Mouse (Mus musculus): ENCODE measurements around the gene Morn5. TPM values are rescaled to one million over a fixed set of nuclear protein-coding genes. Genes with fewer than 3 reads are reported as not detected.

Gene Morn5
- polyA plus RNA-seq, 1 experiment from 2014 or later, result 0.36 TPM

DNA sequence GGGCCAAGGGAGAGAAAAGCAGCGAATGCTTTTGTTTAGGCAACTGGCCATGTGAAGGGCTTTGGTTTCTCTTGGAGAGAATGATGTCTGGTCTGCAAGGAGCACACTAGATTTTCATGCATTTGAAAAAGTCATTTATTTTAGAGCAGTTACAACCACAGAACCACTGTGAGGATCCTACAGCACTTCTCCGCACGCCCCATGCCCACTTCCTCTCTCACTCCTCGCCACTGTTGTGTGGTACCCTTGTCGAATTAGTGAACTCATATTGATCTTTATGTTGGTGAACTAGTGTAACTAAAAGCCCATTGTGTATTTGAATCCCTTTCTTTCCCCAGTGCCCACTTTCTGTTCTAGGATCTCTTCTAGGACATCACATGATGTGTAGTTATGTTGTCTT is 26.0 kb downstream of the Morn5 start:
- Histone ChIP-seq H3K9ac (no peak overlapping the region), H3K9me3 (no peaks in the 10 kb centered on the region), H3K27me3 (no peaks in the 10 kb centered on the region), H3K4me2 (replicated peaks) (no peak overlapping the region), H3K36me3 (no peaks in the 10 kb centered on the region), H3K27ac (no peak overlapping the region), H3K4me3 (no peak overlapping the region), H3K4me1 (peaks cover 27% of the 10 kb centered on the region)
- WGBS, result 84% methylated on average over 5 of the region's 5 CpGs
- ATAC-seq (ENCODE audit: low FRiP score, low read depth), result no peak

DNA sequence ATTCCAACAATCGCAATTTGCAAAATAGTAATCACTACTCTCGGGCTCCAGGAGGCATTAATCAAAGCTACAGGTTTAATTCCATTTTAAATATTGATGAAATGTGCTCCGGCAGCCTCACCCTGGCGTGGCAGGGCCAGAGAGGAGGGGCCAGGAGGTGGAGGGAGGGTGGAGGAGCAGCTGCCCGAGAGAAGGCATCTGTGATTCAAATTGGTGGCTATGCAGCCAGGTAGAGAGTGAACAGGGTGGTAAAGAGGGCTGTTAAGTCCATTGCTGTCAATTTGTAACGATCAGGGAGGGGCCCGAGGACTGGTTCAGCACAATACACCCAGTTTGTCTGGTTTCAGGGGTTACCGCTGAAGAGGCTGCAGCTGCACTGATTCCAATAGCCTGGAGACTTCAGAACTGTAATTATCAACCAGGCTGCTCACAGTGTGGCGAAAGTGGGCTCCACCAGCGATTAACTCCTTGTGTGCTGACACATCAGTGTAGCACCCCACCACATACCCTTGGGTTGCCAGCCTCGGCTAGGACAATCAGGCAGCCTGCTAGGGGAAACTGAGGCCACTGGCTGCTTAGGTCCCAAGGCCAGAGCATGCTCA is 28.0 kb downstream of the Morn5 start:
- Histone ChIP-seq H3K9ac (peak overlapping the region; percentile 25; the same call in 1 of the 2 replicates), H3K27ac (no peak overlapping the region), H3K4me3 (no peak overlapping the region), H3K4me2 (replicated peaks) (peak overlapping the region; percentile 49), H3K36me3 (no peaks in the 10 kb centered on the region), H3K4me1 (peaks cover 37% of the 10 kb centered on the region), H3K9me3 (no peaks in the 10 kb centered on the region), H3K27me3 (no peaks in the 10 kb centered on the region)
- WGBS, result 12% methylated on average over 11 of the region's 11 CpGs
- ATAC-seq (ENCODE audit: low FRiP score, low read depth), result no peak

DNA sequence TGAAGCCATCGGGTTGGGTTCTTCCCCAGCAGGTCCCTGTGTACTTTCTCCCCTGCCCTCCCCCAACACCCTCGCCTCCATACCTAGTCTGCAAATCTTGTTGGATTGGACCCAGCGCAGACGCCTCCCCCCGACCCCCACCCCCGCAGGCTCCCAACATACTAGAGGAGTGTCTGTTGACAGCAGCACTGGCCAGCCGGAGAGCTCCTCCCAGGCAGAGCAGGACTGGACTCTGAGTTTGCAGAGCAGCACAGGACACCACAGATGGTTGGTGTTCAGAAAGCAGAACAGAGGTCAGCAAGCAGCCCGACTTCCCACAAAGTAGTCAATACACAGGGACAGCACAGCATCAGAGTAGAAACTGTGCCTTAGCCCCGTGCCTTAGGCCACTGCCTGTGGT is 32.2 kb downstream of the Morn5 start:
- H3K27me3 ChIP-seq, result peaks cover 13% of the 10 kb centered on the region
- no peak overlapping the region for H3K4me3 ChIP-seq
- H3K27ac ChIP-seq, result no peak overlapping the region
- peaks cover 37% of the 10 kb centered on the region for H3K4me1 ChIP-seq
- no peaks in the 10 kb centered on the region for H3K36me3 ChIP-seq
- ATAC-seq (ENCODE audit: low FRiP score, low read depth), result peak; percentile 64
- H3K9ac ChIP-seq, result no peak overlapping the region
- 22% methylated on average over 9 of the region's 9 CpGs for WGBS
- H3K9me3 ChIP-seq, result no peaks in the 10 kb centered on the region
- H3K4me2 ChIP-seq (replicated peaks), result no peak overlapping the region

DNA sequence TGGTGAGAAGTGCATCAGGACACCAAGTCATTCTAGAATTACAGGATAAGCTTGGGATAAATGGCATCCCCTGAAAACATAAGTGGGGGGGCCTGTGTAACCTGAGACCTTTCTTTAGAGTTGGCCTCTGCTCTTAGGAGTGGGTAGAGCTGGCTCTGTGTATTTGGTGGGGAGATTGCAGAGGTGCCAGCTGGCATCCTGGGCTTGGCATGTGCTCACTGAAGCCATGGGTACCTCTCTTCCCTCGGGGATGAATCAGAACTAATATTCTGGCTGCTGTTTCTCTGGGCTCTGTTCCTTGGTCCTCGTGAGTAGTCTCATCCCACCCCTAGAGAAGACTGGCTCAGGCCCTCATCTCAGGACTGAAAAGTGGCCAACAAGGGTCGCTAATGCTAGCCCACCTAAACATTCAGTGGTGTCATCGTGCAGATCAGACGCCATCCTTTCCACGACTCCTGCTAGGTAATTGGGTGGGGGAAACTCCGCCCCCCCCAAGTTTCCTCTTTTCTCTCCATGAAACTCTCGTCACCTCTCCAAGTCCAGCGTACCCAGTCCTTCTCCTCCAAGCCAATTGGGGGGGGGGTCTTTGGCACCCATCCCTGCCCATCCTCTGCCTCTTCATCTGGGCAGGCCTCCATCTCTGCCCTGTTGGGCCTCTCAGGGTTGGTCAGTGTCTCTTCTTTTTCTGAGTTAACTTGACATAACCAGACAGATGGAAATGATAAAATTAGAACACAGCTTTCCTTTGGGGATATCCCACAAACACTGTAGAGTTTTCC is 33.7 kb downstream of the Morn5 start:
- H3K4me3 ChIP-seq, result no peak overlapping the region
- peaks cover 25% of the 10 kb centered on the region for H3K4me1 ChIP-seq
- no peak overlapping the region for H3K9ac ChIP-seq
- H3K9me3 ChIP-seq, result no peaks in the 10 kb centered on the region
- H3K4me2 ChIP-seq (replicated peaks), result no peak overlapping the region
- no peak overlapping the region for H3K27ac ChIP-seq
- no peaks in the 10 kb centered on the region for H3K36me3 ChIP-seq
- WGBS, result 83% methylated on average over 9 of the region's 9 CpGs
- H3K27me3 ChIP-seq, result peaks cover 29% of the 10 kb centered on the region
- no peak for ATAC-seq (ENCODE audit: low FRiP score, low read depth)

DNA sequence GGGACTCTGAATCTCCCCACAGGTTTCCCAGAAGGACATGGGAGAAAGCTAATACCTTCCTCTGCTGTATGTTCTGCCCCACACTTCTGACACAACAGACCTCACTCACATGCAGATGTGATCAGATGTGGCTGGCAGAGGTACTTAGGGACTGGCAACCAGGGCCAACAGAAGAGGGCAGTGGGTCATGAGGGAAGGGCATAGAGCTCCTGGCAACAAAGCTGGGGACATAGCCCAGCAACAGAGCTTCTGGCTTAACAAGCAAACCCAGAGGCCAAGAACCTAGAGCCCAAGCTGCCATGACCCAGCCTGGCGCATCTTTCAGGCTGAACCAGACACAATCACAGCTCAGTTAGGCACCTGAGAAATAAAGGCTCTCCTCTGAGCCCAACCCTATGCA is 35.8 kb downstream of the Morn5 start:
- no peak overlapping the region for H3K4me2 ChIP-seq (replicated peaks)
- H3K36me3 ChIP-seq, result no peaks in the 10 kb centered on the region
- H3K27ac ChIP-seq, result no peak overlapping the region
- peaks cover 49% of the 10 kb centered on the region for H3K27me3 ChIP-seq
- no peak overlapping the region for H3K9ac ChIP-seq
- H3K4me1 ChIP-seq, result peaks cover 10% of the 10 kb centered on the region
- no peaks in the 10 kb centered on the region for H3K9me3 ChIP-seq
- no peak for ATAC-seq (ENCODE audit: low FRiP score, low read depth)
- no peak overlapping the region for H3K4me3 ChIP-seq
- WGBS, result 65% methylated on average over 1 of the region's 1 CpGs

DNA sequence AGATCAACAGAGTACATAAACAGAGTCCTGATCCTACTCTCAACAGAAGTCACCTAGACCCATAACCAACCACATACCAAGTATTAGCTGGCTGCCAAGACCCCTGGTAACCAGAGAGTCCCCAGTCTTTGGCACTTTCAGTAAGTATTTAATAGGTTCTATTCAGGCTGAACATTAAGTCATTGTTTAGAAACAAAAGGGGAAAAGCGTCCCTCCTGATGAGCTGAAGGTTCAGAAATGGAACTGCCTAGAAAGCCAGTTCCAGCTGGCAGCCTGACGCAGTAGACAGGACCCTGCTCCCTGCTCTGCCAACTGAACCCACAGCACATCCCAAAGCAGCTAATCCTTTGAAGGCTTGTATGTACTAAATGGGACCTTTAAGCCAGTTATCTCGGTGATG is 39.9 kb downstream of the Morn5 start:
- no peak overlapping the region for H3K4me2 ChIP-seq (replicated peaks)
- H3K9ac ChIP-seq, result no peak overlapping the region
- H3K36me3 ChIP-seq, result no peaks in the 10 kb centered on the region
- WGBS, result 62% methylated on average over 3 of the region's 3 CpGs
- no peak for ATAC-seq (ENCODE audit: low FRiP score, low read depth)
- H3K4me3 ChIP-seq, result no peak overlapping the region
- H3K27me3 ChIP-seq, result peaks cover 91% of the 10 kb centered on the region
- H3K4me1 ChIP-seq, result peaks cover 18% of the 10 kb centered on the region
- H3K9me3 ChIP-seq, result no peaks in the 10 kb centered on the region
- H3K27ac ChIP-seq, result no peak overlapping the region

DNA sequence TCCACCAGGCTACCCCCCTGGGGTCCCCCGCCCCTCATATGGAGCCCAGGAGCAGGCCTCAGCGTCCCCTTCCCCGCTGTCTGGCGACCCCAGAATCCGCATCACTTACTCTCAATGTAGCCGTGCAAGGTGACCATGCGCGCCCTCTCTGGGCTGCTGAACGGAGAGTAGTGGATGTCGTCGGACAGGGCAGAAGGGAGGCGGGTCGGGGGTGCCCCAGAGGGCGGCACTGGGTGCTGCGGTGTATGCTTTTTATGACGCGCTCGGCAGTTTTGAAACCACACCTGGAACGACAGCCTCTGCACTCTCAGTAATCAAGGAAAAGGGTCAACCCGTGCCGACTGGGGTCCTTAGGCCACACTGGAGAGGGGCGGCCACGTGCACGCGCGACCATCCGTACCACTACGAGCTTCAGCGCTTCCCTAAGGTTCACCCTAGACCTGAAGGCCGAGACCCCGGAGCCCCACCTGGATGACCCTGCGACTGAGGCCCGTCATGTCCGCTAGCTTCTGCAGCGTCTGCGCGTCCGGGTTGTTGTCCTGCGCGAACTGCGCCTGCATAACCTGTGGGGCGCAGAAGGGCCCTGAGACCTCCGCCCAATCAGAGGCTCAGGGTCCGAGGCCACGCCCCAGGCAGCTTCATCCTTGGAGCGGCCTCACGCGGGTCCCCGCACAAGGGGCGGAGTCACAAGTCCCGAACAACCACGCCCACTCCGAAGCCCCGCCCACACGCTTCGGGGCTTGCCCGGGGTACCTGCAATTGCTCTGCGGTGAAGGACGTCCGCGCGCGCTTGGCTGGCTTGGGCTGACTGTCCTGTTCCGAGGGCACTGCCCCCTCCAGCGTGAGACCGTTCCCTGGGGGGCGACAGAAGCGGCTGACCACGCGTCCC is 41.8 kb downstream of the Morn5 start:
- WGBS, result 1% methylated on average over 70 of the region's 70 CpGs
- peak overlapping the region; percentile 85 for H3K4me2 ChIP-seq (replicated peaks)
- H3K9ac ChIP-seq, result peak overlapping the region; percentile 55
- H3K36me3 ChIP-seq, result no peaks in the 10 kb centered on the region
- H3K27ac ChIP-seq, result no peak overlapping the region
- peaks cover 19% of the 10 kb centered on the region for H3K4me1 ChIP-seq
- ATAC-seq (ENCODE audit: low FRiP score, low read depth), result peak; percentile 78
- H3K9me3 ChIP-seq, result no peaks in the 10 kb centered on the region
- peaks cover 100% of the 10 kb centered on the region for H3K27me3 ChIP-seq
- H3K4me3 ChIP-seq, result peak overlapping the region; percentile 47

DNA sequence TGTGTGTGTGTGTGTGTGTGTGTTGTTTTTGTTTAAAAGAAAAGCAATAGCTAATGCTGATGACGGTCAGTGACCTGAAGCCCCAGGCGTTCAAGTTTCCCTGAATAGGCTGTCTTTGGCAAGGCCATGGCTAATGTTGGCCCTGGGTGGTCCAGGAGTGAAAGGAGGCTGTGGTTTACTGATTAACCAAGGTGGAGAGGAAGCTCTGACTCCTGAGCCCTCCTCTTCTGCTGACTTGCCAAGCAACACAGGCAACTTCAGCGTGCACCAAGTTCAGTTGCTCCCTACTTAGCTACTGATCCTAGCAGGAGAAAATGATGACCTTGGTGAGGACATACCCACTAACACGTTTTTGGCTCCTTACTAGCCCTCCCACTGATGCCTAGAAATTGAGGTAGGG is 43.5 kb downstream of the Morn5 start:
- ATAC-seq (ENCODE audit: low FRiP score, low read depth), result no peak
- H3K4me1 ChIP-seq, result peaks cover 19% of the 10 kb centered on the region
- no peaks in the 10 kb centered on the region for H3K36me3 ChIP-seq
- peaks cover 100% of the 10 kb centered on the region for H3K27me3 ChIP-seq
- no peak overlapping the region for H3K9ac ChIP-seq
- no peak overlapping the region for H3K27ac ChIP-seq
- 3% methylated on average over 4 of the region's 4 CpGs for WGBS
- no peak overlapping the region for H3K4me2 ChIP-seq (replicated peaks)
- H3K4me3 ChIP-seq, result no peak overlapping the region
- no peaks in the 10 kb centered on the region for H3K9me3 ChIP-seq

DNA sequence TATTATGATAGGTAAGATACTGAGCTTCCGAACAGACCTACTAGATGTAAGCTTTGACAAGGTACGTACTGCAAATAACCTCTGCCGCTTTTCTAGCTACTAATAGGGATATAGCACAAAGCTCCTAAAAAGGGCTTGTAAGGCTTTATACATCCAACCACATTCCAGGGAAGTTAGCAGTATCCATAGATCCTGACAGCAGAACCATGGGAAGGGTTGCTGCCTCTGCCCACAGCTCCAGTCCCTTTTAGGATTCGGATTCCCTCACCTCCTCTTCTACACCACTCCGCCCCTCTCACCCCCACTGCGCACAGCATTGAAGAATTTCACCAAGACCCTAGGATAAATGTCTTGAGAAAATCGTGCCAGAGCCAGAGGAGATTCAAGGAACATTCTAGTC is 44.0 kb downstream of the Morn5 start:
- Histone ChIP-seq H3K27ac (no peak overlapping the region), H3K4me1 (peaks cover 21% of the 10 kb centered on the region), H3K4me2 (replicated peaks) (no peak overlapping the region), H3K9ac (no peak overlapping the region), H3K27me3 (peaks cover 100% of the 10 kb centered on the region), H3K4me3 (no peak overlapping the region), H3K36me3 (no peaks in the 10 kb centered on the region), H3K9me3 (no peaks in the 10 kb centered on the region)
- no peak for ATAC-seq (ENCODE audit: low FRiP score, low read depth)
- WGBS, result 19% methylated on average over 7 of the region's 7 CpGs

DNA sequence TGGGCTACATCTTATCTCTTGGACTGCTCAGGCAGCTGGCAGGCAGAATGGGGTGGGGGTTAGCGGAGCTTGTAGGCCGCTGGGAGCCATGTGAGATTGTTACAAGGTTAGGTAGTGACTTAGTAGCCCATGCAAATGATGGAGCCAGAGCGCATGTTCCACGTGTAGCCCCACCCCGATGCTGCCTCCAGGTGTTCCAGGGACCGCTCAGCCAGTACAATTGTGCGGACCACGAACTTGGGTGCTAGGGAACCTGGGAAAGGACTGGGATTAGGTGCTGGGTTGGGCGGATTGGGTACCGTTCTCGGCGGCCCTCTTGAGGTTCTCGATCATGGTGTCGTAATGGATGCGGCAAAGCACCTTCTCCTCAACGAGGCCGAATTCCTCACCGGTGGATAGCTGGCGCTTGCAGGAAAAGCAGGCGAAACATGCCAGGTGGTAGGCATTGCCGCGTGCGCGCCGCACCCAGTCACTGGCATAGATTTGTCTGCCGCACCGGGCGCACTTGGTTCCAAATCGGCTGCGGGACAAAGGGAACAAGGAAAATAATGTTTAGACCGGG is 44.7 kb downstream of the Morn5 start:
- H3K9ac ChIP-seq, result no peak overlapping the region

DNA sequence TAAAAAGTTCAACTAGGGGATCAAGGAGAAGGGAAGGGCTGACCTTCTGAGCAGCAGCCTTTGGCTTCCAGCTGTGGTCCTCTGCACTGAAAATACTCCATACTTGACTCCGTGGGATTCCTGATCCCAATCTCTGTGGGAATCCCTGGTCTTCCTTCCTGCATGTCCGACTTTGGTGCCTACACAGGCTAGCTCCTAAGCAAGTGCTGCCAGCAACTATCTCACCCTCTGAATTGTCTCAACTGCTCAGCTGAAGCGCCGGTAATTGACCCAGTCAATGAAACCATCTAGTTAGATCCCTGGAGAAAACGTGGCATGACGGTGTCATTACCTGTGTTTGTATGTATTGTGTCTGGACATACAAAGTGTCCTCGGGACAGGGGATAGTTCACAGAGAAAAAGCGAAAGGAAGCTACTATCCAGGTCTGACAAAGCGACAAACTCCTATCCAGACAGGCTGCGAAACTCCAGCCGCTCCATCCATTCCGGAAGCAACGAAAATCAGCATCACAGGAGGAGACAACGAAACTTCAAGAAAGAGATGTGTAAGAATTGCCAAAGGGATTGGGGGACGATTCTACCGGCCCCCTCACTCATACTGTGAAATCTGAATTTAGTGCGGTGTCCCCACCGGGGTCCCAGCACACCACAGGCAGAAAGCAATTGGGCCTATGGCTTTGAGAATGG is 48.0 kb downstream of the Morn5 start:
- Histone ChIP-seq H3K9ac (no peak overlapping the region), H3K4me3 (no peak overlapping the region), H3K27ac (no peak overlapping the region), H3K36me3 (no peaks in the 10 kb centered on the region), H3K9me3 (no peaks in the 10 kb centered on the region), H3K27me3 (peaks cover 100% of the 10 kb centered on the region), H3K4me1 (peaks cover 9% of the 10 kb centered on the region; the same call in 1 of the 2 replicates), H3K4me2 (replicated peaks) (no peak overlapping the region)
- 4% methylated on average over 18 of the region's 18 CpGs for WGBS
- no peak for ATAC-seq (ENCODE audit: low FRiP score, low read depth)

More for the DNA sequence above, 44.7 kb downstream of the Morn5 start:
- Histone ChIP-seq H3K27ac (no peak overlapping the region), H3K4me3 (peak overlapping the region; percentile 3; the same call in 1 of the 2 replicates), H3K27me3 (peaks cover 100% of the 10 kb centered on the region), H3K4me2 (replicated peaks) (peak overlapping the region; percentile 16; the same call in 1 of the 2 replicates), H3K4me1 (peaks cover 21% of the 10 kb centered on the region), H3K9me3 (no peaks in the 10 kb centered on the region), H3K36me3 (no peaks in the 10 kb centered on the region)
- 3% methylated on average over 31 of the region's 31 CpGs for WGBS
- ATAC-seq (ENCODE audit: low FRiP score, low read depth), result no peak

All from limb, embryonic 13.5 days (tissue).